In the genomic region with DNA sequence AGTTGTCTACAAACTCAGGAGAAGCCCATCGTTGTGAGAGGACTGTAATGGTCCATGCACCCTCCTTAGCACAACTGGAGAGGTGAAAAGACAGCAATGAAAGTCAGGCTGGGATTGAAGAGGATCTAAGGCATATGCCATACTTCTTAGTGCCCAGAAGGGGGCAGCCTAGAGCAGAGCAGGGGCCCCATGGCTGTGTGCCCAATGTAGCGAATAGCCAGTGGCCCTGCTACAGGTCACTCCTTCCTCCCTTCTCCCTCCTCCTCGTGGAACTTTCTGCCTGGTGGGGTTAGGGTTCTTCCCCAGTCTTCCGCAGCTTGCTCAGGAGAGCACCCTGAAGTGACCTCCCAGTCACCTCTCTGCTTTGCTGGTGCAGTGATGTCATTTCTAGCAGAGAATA, we compare ENCODE assay signal across 8 mouse cellular contexts.
DNase-seq lines count a peak whose midpoint lies in the region; ATAC-seq and TF ChIP-seq lines count a peak whose summit lies in the region.

No protein-coding gene starts in this region.

- ATAC-seq in heart, postnatal 0 days (ENCODE audit: insufficient read depth, low read depth) = no peak
- ATAC-seq in heart, embryonic 11.5 days (replicated peaks; ENCODE audit: insufficient number of reproducible peaks, low FRiP score, low TSS enrichment) = no peak
- no peak for ATAC-seq in G1E (ENCODE audit: extremely low read depth, insufficient number of reproducible peaks, low FRiP score, poor library complexity, severe bottlenecking)
- peak; percentile 28; the same call in 1 of the 2 replicates for ATAC-seq in hindbrain, postnatal 0 days
- no peak for ATAC-seq in activated CD4-positive, CD25-positive, alpha-beta regulatory T cell, adult 4 months

- H3K27me3 ChIP-seq in heart, postnatal 0 days (ENCODE audit: control insufficient read depth, insufficient read depth, low read length) = 0 out of 2 replicates have a peak, but pooled peaks cover 2% of the 10 kb centered on the region
- H3K27me3 ChIP-seq in heart, embryonic 11.5 days (ENCODE audit: control insufficient read depth, insufficient read depth, low read length) = no peaks in the 10 kb centered on the region
- peaks cover 3% of the 10 kb centered on the region for H3K27me3 ChIP-seq in G1E (ENCODE audit: insufficient read depth, low read length)
- H3K27me3 ChIP-seq in hindbrain, postnatal 0 days (ENCODE audit: insufficient read depth, low read length) = no peaks in the 10 kb centered on the region

- H3K4me2 ChIP-seq in heart, postnatal 0 days (ENCODE audit: low read depth, low read length) = no peak overlapping the region
- H3K4me2 ChIP-seq in heart, embryonic 11.5 days = no peak overlapping the region
- H3K4me2 ChIP-seq in hindbrain, postnatal 0 days (ENCODE audit: low read depth, low read length) = no peak overlapping the region

- no peak overlapping the region for H3K27ac ChIP-seq in heart, postnatal 0 days (ENCODE audit: low read depth)
- H3K27ac ChIP-seq in heart, embryonic 11.5 days (ENCODE audit: low read depth, low read length) = no peak overlapping the region
- no peak overlapping the region for H3K27ac ChIP-seq in hindbrain, postnatal 0 days

- peak; percentile 18 for DNase-seq in heart, postnatal 0 days (ENCODE audit: low spot score)
- DNase-seq in G1E (ENCODE audit: low spot score) = peak; percentile 13
- peak; percentile 16 for DNase-seq in c-Kit-positive CD71-negative TER-119-negative erythroid progenitor cells, embryonic 14.5 days (ENCODE audit: low read depth)
- DNase-seq in hindbrain, postnatal 0 days (ENCODE audit: low spot score) = peak; percentile 57
- peak; percentile 25 for DNase-seq in lung, postnatal 10 days
- peak; percentile 7 for DNase-seq in yolk sac, embryonic 10.5 days (ENCODE audit: low spot score)

- TF ChIP-seq EP300 in heart, postnatal 0 days (IDR thresholded peaks at IDR 0.05; ENCODE audit: low read depth) = no peak

- WGBS in heart, postnatal 0 days = 10% methylated on average over 4 of the region's 4 CpGs
- 14% methylated on average over 4 of the region's 4 CpGs for WGBS in heart, embryonic 11.5 days (ENCODE audit: insufficient replicate concordance)
- WGBS in hindbrain, postnatal 0 days = 25% methylated on average over 4 of the region's 4 CpGs

- H3K4me3 ChIP-seq in heart, postnatal 0 days (ENCODE audit: low read depth, low read length) = no peak overlapping the region
- no peak overlapping the region for H3K4me3 ChIP-seq in heart, embryonic 11.5 days (ENCODE audit: low read depth, low read length)
- no peak overlapping the region for H3K4me3 ChIP-seq in G1E (ENCODE audit: low read depth, low read length)
- H3K4me3 ChIP-seq in hindbrain, postnatal 0 days (ENCODE audit: low read length) = no peak overlapping the region

- TF ChIP-seq CTCF in heart, postnatal 0 days (IDR thresholded peaks at IDR 0.05; ENCODE audit: low read depth) = peak; percentile 69
- peak; percentile 81 for TF ChIP-seq CTCF in G1E (IDR thresholded peaks at IDR 0.05; ENCODE audit: low read depth, low read length)
- TF ChIP-seq CTCF in hindbrain, postnatal 0 days (IDR thresholded peaks at IDR 0.05; ENCODE audit: low read depth) = peak; percentile 83

- no peaks in the 10 kb centered on the region for H3K9me3 ChIP-seq in heart, postnatal 0 days (replicated peaks; ENCODE audit: control insufficient read depth, low read length)
- H3K9me3 ChIP-seq in heart, embryonic 11.5 days (replicated peaks; ENCODE audit: control insufficient read depth, low read length) = no peaks in the 10 kb centered on the region
- H3K9me3 ChIP-seq in G1E (replicated peaks) = no peaks in the 10 kb centered on the region
- H3K9me3 ChIP-seq in hindbrain, postnatal 0 days (ENCODE audit: low read length) = no peaks in the 10 kb centered on the region

- no peaks in the 10 kb centered on the region for H3K36me3 ChIP-seq in heart, postnatal 0 days (replicated peaks; ENCODE audit: control insufficient read depth, insufficient read depth, low read length)
- no peaks in the 10 kb centered on the region for H3K36me3 ChIP-seq in heart, embryonic 11.5 days (ENCODE audit: control insufficient read depth, insufficient read depth, low read length)
- no peaks in the 10 kb centered on the region for H3K36me3 ChIP-seq in G1E (replicated peaks)
- no peaks in the 10 kb centered on the region for H3K36me3 ChIP-seq in hindbrain, postnatal 0 days (ENCODE audit: insufficient read depth, low read length)

- no peak overlapping the region for H3K9ac ChIP-seq in heart, postnatal 0 days (replicated peaks; ENCODE audit: low read depth, low read length)
- no peak overlapping the region for H3K9ac ChIP-seq in heart, embryonic 11.5 days (ENCODE audit: low read depth, low read length)
- no peak overlapping the region for H3K9ac ChIP-seq in hindbrain, postnatal 0 days (replicated peaks; ENCODE audit: low read length)

- H3K4me1 ChIP-seq in heart, postnatal 0 days (ENCODE audit: control insufficient read depth, insufficient read depth) = no peaks in the 10 kb centered on the region
- H3K4me1 ChIP-seq in heart, embryonic 11.5 days (ENCODE audit: control insufficient read depth, insufficient read depth, low read length) = peaks cover 7% of the 10 kb centered on the region
- no peaks in the 10 kb centered on the region for H3K4me1 ChIP-seq in G1E (ENCODE audit: insufficient read depth, low read depth, low read length)
- no peaks in the 10 kb centered on the region for H3K4me1 ChIP-seq in hindbrain, postnatal 0 days (ENCODE audit: insufficient read depth, low read length)

Comparison
In these comparisons a context has a peak if more than half of its experiments do, and no peak if none do; other contexts are left out.
1. DNase-seq: peak in every context shown above with its lines; median percentile 57 in hindbrain, postnatal 0 days; 25 in lung, postnatal 10 days; 18 in heart, postnatal 0 days; 16 in c-Kit-positive CD71-negative TER-119-negative erythroid progenitor cells, embryonic 14.5 days; 13 in G1E; 7 in yolk sac, embryonic 10.5 days.